Mouse (Mus musculus): ENCODE measurements around the gene Ivd. TPM values are rescaled to one million over a fixed set of nuclear protein-coding genes. Genes with fewer than 3 reads are reported as not detected.
A peak's percentile ranks its signal among the peaks of the same experiment; 100 is the strongest.

Gene Ivd
- polyA plus RNA-seq, 1 experiment = 104 TPM

DNA sequence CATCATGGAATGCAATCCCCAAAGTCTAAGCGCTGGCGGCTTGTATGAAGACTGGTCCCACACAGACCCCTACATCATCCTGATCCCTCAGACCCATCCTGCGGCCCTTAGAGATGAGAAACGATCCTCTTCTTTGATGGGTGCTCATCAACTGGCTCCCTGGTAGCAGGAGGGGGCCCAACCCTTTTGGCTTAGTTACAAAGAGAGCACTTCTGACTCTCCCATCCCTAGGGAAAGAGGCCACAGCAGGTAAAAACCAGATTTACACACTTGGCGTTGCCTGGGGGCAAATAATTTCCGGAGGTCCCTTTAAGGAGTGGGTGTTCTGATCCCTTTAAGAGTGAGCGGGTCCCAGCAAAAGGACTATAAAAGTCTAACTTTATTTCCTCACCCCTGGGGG lies 35.6 kb downstream of the Ivd start:
- TF ChIP-seq CTCF (IDR thresholded peaks at IDR 0.05; ENCODE audit: extremely low read depth, insufficient read depth, low read length) (no peak), POLR2A (IDR thresholded peaks at IDR 0.05; ENCODE audit: extremely low read depth, insufficient read depth, low read length) (no peak)
- Histone ChIP-seq H3K4me3 (ENCODE audit: insufficient read depth, low read length) (peak overlapping the region; percentile 40), H3K4me1 (ENCODE audit: control insufficient read depth, insufficient read depth, low read length) (0 out of 2 replicates have a peak, but pooled peaks cover 2% of the 10 kb centered on the region), H3K27ac (ENCODE audit: insufficient read depth, low read length) (no peak overlapping the region)

GRCm38 (mm10) chr2:118897808-118898207 lies 36.1 kb downstream of the Ivd start:
- no peak for TF ChIP-seq CTCF (IDR thresholded peaks at IDR 0.05; ENCODE audit: extremely low read depth, insufficient read depth, low read length)
- TF ChIP-seq POLR2A (IDR thresholded peaks at IDR 0.05; ENCODE audit: extremely low read depth, insufficient read depth, low read length) = no peak
- H3K27ac ChIP-seq (ENCODE audit: insufficient read depth, low read length) = no peak overlapping the region
- 0 out of 2 replicates have a peak, but pooled peaks cover 2% of the 10 kb centered on the region for H3K4me1 ChIP-seq (ENCODE audit: control insufficient read depth, insufficient read depth, low read length)
- H3K4me3 ChIP-seq (ENCODE audit: insufficient read depth, low read length) = no peak overlapping the region

- no peak for TF ChIP-seq CTCF (IDR thresholded peaks at IDR 0.05; ENCODE audit: extremely low read depth, insufficient read depth, low read length)
- TF ChIP-seq POLR2A (IDR thresholded peaks at IDR 0.05; ENCODE audit: extremely low read depth, insufficient read depth, low read length) = no peak
- Histone ChIP-seq H3K4me3 (ENCODE audit: insufficient read depth, low read length) (no peak overlapping the region), H3K27ac (ENCODE audit: insufficient read depth, low read length) (no peak overlapping the region), H3K4me1 (ENCODE audit: control insufficient read depth, insufficient read depth, low read length) (peaks cover 2% of the 10 kb centered on the region; the same call in 1 of the 2 replicates)
These were observed 37.0 kb downstream of the Ivd start for GRCm38 (mm10) chr2:118898771-118899170.

- Histone ChIP-seq H3K4me1 (ENCODE audit: control insufficient read depth, insufficient read depth, low read length) (peaks cover 6% of the 10 kb centered on the region), H3K27ac (ENCODE audit: insufficient read depth, low read length) (no peak overlapping the region), H3K4me3 (ENCODE audit: insufficient read depth, low read length) (no peak overlapping the region)
- TF ChIP-seq POLR2A (IDR thresholded peaks at IDR 0.05; ENCODE audit: extremely low read depth, insufficient read depth, low read length) = no peak
- no peak for TF ChIP-seq CTCF (IDR thresholded peaks at IDR 0.05; ENCODE audit: extremely low read depth, insufficient read depth, low read length)
These were observed 37.6 kb downstream of the Ivd start for GRCm38 (mm10) chr2:118899306-118899705.

DNA sequence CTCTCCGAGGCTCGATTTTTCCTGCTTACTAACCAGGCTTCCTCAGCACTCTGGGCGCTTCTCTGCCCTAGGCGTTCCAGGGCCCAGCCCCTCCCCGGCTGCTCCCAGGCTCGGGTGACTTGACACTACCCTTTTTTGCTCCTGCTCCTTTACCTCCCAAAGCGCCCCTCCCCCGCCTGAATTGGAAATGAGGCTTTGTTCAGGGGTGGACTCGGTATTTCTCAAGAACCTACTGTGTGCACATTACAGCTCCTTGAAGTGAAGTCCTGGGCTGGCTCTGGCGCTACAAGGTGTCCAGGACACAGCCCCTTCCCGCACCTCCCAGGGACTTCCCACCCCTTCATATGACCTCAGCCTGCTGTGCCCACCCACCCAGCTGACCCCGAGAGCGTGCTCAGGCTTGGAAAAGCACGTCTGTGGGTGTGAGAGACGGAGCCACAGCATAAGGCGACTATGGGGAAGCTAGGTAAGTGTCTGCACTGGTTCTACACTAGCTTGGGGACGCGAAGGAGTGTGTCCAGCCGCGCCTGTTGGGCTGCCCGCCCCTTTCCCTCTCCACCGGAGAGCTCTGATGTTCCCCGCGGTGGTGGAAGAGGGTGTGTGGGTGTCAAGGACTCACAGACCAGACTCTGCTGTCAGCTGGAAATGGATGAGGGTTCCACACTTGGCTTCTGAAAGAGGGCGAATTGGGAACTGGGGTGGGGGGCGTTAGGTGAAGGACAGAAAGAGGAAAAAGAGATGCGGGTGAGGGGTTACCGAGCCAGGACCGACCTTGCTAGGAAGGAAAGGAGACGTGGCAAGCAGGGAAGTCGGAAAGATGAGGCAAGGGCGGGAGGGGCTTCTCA lies 38.4 kb downstream of the Ivd start, which contains the start of gene Bahd1:
TSS of gene Bahd1 (plus strand) at position 397 of the 845 bp plus-strand sequence.
- Histone ChIP-seq H3K4me3 (ENCODE audit: insufficient read depth, low read length) (peak within 1 kb of the TSS; percentile 48), H3K4me1 (ENCODE audit: control insufficient read depth, insufficient read depth, low read length) (peaks cover 12% of the 10 kb centered on the region), H3K27ac (ENCODE audit: insufficient read depth, low read length) (no peak within 1 kb of the TSS)
- no peak for TF ChIP-seq CTCF (IDR thresholded peaks at IDR 0.05; ENCODE audit: extremely low read depth, insufficient read depth, low read length)
- TF ChIP-seq POLR2A (IDR thresholded peaks at IDR 0.05; ENCODE audit: extremely low read depth, insufficient read depth, low read length) = no peak

DNA sequence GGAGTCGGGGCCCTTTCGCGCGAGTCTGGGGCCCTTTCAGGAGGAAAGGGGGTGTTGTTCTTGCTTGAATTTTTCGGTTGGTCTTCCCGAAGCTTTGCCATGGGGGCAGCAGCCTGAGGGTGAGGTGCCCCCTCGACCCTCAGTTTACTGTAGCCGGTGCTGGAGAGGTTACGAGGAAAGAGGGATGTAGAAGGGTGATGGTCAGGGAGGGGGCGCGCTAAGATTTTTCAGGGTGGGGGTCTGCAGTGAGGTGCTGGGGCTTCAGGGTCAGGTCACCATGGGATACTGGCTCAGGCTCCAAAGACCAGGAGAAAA lies 39.0 kb downstream of the Ivd start:
- H3K27ac ChIP-seq (ENCODE audit: insufficient read depth, low read length) = no peak overlapping the region
- TF ChIP-seq POLR2A (IDR thresholded peaks at IDR 0.05; ENCODE audit: extremely low read depth, insufficient read depth, low read length) = no peak
- TF ChIP-seq CTCF (IDR thresholded peaks at IDR 0.05; ENCODE audit: extremely low read depth, insufficient read depth, low read length) = no peak
- H3K4me1 ChIP-seq (ENCODE audit: control insufficient read depth, insufficient read depth, low read length) = peaks cover 14% of the 10 kb centered on the region

GRCm38 (mm10) chr2:118901175-118902031 lies 39.6 kb downstream of the Ivd start:
- peak overlapping the region; percentile 73 for H3K4me3 ChIP-seq (ENCODE audit: insufficient read depth, low read length)
- TF ChIP-seq CTCF (IDR thresholded peaks at IDR 0.05; ENCODE audit: extremely low read depth, insufficient read depth, low read length) (no peak), POLR2A (IDR thresholded peaks at IDR 0.05; ENCODE audit: extremely low read depth, insufficient read depth, low read length) (peak; percentile 61; the same call in 1 of the 2 replicates)
- H3K27ac ChIP-seq (ENCODE audit: insufficient read depth, low read length) = peak overlapping the region; percentile 96
- H3K4me1 ChIP-seq (ENCODE audit: control insufficient read depth, insufficient read depth, low read length) = peaks cover 14% of the 10 kb centered on the region

More for the DNA sequence above, 39.0 kb downstream of the Ivd start:
- peak overlapping the region; percentile 48 for H3K4me3 ChIP-seq (ENCODE audit: insufficient read depth, low read length)

DNA sequence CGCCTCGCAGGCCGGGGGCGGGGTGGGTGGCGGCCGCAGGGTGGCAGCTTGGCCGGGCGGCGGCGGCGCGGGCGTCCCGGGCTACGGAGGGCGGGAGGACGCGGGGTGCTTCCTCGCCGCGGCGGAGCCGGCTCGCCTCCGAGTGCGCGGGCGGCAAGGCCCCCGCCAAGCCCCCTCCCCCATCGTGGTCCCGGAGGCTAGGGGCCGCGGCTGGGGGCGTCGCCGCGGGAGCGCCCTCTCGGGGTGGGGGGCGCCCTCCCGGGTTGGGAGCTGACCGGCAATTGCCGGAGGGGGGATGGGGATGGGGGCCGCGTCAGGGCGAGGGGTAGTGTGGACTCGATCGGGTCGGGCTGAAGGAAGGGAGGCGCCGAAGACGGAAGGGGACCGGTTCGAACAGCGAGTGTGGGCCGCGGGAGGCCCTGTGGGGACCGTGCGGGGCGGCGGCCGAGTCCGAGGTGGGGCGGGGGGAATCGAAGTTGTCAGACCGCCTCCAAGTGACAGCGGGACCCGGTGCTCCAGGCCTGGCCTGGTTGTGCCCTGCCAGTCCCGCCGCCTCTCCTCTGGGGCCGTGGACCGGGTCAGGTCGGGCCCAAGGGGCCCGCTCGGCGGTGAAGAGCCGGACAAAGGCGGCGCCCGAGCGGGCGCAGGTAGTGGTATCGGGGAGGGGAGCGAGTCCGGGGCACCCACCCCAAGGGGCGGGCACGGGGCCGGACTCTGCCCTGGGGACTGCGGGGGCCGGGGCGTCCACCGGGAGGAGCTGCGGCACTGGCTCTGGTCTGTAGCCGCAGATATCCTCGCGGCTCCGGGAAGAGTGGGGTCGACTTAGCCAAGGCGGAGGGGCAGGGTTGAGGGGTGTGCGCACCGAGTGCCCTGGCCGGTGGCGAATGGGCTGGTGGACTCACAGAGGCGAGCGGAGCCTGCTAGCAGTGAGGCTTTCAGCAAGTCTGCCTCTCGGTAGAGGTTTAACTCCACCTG lies 40.6 kb downstream of the Ivd start:
- TF ChIP-seq CTCF (IDR thresholded peaks at IDR 0.05; ENCODE audit: extremely low read depth, insufficient read depth, low read length) = no peak
- TF ChIP-seq POLR2A (IDR thresholded peaks at IDR 0.05; ENCODE audit: extremely low read depth, insufficient read depth, low read length) = no peak
- Histone ChIP-seq H3K4me3 (ENCODE audit: insufficient read depth, low read length) (peak overlapping the region; percentile 73), H3K4me1 (ENCODE audit: control insufficient read depth, insufficient read depth, low read length) (peaks cover 12% of the 10 kb centered on the region), H3K27ac (ENCODE audit: insufficient read depth, low read length) (0 out of 2 replicates have a peak overlapping the region, but pooled peaks have one; percentile 96)
